Mouse (Mus musculus): ENCODE data around the gene Fam174b.

The Fam174b gene

DNA sequence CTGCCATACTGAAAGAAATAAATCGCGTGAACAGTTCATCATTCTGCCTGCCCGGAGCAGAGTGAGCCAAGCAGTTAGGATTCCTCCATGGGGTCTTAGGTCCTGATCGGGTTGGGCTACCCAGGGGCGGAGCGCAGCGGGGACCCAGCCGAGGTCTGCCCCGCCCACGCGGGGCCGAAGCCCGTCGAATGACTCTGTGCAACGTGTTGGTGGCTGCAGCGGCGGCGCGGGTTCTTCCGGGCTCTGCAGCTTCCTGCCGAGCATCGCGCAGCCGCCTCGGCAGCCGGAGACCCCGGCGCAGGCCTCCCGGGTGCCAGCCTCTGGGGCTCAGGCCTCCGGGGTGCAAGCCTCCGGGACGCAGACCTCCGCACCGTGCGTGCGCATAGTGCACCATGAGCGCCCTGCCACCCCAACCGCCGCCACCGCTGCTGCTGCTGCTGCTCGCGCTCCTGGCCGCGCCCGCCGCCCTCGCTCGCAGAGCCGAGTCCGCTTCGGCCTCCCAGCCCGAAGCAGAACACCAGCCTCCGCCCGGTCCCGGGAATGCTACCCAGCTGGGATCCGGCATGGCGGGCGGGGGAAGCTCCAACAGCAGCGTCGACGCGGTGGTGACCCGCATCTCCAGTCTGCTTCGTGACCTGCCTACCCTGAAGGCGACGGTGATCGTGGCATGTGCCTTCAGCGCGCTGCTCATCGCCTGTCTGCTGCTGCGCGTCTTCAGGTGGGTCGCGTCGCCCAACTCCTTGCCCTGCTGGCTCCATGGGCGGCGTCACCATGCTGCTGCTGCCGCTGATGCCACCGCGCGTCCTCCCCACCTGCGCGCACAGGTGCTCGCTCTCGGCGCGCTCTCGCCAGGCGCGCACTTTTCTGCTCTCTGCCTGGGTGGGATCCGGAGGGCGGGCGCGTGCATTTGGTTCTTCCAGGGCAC is at the start of gene Fam174b:
Fam174b (plus strand) TSS at position 192 of the 925 bp plus-strand sequence.
- peak; percentile 72 for DNase-seq

DNA sequence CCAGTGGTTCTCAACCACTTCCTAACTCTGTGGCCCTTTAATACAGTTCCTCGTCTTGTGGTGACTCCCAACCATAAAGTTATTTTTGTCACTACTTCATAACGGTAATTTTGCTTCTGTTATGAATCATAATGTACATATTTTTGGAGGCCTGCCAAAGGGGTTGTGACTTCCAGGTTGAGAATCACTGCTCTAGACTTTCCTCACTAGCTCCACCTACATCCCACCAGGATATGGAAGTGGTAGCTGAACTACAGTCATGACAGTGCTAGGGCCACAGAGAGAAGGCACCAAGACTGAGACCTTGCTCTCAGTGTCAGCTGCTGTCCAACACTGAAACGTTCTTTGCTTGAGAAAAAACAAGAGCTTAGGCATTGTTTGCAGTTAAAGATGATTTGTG is 43.0 kb upstream of the Fam174b start:
- DNase-seq, result no peak

DNA sequence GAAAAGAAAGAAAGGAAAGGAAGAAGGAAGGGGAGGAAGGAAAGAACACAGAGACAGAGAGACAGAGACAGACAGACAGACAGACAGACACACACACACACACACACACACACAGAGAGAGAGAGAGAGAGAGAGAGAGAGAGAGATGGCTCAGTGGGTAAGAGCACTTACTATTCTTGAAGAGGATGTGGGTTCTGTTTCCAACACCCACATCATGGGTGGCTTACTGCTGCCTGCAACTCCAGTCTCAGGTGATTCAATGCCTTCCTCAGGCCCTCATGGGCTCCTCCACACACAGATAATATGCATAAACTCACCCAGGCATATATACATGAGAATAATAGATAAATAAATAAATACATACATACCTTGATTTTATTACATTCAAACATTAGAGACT is 35.8 kb upstream of the Fam174b start:
- no peak for DNase-seq

DNA sequence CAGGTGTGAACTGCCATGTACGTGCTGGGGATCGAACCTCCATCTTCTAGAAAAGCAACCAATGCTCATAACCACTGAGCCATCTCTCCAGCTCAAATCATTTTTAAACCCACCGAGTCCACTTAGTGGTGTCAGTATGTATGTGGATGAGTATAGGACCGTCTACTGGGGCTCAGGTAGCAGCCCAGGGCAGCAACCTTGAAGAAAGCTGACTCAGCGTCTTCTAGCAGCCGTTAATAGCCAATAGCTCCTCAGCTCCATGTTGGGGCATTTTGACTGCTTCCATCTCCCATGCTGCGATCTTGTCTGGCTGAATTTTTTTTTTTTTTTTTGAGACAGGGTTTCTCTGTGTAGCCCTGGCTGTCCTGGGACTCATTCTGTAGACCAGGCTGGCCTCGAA is 26.6 kb upstream of the Fam174b start:
- DNase-seq, result no peak

DNA sequence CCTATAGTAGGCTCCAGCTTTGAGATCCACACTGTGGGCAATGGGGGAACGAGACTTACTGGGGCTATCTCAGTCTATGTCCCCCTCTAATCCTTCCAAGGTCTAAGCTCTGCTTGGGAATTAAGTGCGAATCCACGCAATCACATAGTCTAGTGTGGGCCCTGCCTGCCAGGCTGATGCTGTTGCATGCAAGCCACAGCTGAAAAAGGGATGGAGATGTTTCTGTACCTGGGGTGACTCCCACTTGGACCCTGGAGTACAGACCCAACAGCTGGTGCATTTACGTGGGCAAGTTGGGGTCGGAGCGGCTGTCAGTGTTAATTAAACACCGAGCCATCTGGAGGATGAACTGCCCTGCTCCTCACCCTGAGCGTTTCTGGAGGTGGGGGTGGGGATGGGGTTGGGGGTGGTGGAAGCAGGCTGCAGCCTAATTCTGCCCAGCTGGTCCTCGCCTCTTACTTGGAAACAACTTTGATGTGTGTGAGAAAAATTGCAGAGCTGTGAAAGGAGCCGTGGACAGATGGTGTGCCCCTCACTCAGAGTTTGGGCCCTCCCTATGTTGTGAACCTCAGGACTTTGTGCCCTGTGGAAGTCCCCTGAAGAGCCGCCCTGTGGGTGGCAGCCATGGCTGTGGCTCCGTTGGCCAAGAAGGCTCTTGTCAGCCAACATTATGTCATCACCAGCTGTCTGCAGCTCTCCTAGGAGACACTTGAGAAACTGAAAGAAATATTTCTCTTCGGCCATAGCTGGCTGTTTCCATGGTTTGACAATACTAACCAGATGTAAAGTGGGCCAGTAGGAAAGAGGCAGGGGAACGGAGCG is 24.0 kb upstream of the Fam174b start:
- peak; percentile 62 for DNase-seq

DNA sequence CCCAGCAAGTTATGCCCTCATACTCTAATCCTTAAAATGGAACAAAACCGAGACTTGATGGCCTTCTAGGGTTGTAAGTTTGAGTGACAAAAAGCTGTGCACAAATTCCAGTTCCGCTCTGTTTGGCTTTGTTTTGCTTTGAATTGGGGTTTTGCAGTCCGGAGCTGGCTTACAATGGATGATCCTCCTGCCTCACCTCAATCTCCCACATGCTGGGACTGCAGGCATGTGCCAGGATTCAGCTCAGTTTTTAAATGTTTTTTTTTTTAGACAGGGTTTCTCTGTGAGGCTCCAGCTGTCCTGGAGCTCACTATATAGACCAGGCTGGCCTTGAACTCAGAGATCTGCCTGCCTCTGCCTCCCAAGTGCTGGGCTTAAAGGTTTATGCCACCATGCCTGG is 23.3 kb upstream of the Fam174b start:
- DNase-seq, result no peak

DNA sequence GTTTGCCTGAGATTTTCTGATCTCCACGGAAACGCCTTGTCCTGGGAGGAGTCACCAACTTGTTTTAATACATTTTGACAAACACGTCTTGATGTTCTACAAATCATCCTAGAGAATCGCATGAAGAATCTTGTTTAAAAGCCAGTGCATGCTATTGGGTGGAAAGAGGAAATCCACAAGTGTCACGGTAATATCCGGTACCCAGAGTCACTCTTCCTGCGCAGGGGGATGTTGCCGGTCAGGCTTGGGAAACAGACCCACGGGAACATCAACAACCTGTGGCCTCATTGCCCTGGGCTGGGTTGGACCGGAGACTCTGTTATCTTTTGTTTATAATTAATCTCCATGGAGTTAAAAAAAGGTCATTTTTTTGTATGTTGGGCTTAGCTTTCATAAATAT is 22.1 kb upstream of the Fam174b start:
- DNase-seq, result no peak

DNA sequence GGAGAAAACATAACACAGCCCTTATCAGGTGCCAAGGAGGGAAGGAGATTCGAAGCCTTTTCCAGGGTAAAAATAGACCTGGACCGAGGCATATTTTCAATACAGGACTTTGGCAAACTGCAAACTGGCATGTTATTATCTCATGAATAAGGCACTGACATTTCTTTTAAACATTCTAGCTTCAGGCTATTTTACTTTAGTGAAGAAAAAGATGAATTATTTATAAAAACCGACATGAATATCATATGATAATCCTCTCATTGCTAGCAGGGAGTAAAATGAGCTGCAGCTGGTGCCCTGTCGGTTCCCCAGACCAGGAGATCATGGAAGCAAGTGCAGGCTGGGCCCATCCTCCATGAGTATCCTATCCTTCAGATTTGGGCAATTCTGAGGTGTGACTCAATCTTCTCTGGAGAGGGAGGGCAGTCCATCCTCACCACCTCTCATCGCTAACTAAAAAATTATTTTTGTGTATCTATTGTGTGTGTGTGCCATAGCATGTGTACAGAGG is 21.6 kb upstream of the Fam174b start:
- no peak for DNase-seq

DNA sequence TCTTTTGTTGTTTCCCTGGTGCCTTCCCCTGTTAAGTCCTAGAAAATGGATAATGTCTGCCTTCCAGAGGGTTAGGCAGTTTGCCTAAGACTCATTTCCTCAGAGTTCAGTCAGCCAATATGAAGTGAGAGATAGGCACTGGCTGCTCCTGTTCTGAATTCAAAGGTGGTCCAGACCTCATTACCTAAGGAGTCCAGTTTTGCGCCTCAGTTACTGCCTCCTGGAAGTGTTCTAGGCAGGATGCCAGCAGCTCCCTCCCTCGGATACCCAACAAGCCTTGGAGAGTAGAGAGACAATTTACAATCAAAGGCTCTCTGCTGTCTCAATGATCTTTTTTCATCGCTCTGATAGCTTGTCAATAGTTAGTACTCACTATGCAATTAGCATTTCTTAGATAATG is 19.1 kb upstream of the Fam174b start:
- no peak for DNase-seq

DNA sequence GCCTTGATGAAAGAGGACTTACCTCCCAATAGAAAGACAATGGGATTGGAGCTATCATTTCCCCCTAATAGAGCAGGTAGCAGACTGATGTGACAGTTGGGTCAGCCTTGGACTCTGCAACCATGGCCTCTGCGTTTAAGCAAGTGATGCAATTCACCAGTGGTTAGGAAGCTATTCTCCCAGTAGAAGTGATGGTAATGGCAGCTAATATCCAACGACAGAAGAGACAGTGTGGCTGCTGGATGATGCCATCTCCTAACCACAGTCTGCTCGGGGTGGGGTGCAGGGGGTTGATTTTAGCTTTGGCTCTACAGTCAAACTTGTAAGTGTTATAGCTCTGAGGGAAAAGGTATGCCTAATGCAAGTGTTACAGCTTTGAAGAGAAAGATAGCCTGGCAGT is 18.3 kb upstream of the Fam174b start:
- DNase-seq, result no peak

DNA sequence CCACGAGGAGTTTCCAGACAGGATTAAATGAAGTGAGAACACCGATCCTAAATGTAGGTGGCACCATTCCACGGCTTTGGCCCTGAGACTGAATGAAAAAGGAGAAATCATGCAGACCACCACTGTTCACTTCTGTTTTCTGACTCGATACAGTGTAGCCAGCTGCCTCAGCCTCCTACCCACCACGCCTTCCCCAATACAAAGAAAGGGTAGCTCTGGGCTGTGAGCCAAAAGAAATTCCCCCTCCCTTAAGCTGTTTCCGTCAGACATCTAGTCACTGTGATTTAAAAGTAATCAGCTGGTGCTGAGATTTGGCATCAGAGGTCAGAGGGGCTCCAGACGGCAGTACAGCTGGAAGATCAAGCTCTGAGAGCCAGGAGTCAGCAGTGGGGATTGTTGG is 10.2 kb upstream of the Fam174b start:
- DNase-seq, result no peak

DNA sequence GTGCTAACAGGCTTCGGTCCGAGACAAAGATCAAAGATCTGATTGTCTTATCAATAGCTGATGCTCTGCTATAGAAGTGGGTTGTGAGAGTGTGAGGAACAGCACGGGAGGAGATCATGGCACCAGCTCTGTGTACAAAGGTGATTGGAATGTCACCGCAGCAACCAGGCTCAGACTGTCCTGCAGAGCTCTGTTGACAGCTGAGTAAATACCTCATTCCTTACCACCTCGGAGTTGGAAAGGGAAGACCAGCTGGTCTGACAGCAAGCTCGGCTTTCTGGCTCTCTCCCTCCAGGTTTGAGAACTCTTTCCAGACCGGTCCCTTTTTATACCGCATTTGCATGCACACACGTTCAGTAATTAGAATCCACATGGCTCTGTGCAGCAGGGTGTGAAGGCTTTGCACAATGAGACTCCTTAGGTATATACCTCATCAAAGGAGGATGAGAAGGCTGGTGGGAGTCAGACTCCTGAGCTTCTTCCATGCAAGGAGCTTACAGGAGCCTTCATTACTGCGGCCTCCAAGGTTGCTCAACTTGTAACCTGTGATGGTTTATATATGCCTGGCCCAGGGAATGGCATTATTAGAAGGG is 9.6 kb upstream of the Fam174b start:
- no peak for DNase-seq

DNA sequence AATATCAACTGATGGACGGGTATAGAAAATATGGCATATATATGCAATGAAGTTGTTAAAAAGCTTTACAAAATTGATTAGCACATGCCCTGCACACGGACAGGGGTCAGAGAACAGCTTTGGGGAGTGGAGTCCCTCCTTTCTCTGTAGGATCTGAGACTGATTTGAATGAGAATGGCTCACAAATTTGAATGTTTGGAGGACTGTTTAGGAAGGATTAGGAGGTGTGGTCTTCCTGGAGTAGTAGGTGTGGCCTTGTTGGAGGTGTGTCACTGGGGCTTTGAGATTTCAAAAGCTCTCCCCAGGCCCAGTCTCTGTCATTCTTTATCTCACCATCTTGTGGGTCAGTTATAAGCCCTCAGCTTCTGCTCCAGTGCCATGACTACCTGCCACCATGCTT is 4.1 kb upstream of the Fam174b start:
- no peak for DNase-seq

DNA sequence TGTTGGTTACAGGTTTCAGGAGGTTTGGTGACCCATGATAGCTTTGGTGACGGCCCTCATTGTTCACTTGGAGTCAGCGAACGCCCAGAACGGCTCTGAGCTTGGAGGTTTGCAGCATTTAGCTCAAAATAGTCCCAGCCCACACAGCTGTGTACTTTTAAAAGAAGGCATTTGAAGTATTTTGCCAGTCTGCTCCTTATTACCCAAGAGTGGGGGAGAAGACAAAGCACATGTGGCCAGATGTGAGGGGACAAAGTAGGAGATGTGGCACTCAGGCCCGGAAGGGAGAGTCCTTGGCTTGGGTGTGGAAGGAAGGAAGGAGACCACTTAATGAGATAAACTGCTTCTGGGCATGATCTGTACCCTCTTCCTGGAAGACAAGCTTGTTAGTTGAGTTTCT is 1.3 kb downstream of the Fam174b start:
- no peak for DNase-seq

DNA sequence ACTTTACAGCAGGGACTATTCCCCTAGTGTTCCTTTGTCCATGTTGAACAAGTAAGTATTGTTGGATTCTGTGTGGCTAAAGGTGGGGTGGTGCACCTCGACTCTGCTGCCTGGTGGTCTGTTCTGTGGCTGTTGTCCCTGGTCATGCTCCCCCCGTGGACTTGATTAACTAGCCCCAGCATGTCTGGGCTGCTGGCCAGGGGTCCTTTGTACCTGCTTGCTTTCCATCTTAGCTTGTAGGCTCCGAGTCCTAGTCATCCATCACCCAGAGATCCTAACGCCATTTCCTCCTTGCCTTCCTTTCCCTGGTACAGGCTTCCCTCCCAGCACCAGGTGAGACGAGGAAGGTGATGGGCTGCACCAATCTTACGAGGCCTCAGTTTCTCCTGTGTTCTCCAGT is 1.7 kb downstream of the Fam174b start:
- DNase-seq, result no peak

DNA sequence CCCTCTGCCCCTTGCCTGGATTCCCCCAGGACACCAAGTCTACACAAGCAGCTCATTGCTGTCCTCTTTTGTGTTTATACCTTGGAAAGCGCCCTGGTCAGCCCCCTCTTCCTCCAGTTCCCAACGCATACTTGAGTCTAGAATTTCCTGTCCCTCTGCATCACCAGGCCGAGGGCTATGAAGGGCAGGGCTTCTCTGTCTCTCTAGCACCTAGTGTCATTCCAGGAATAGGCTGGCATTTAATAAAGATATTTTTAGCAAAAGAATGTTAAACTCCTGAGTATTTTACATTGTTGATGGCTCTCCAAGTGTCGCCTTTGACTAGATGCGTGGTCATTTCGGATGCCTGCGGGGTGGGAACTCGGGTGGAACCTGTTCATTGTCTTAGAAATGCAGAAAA is 3.0 kb downstream of the Fam174b start:
- no peak for DNase-seq

DNA sequence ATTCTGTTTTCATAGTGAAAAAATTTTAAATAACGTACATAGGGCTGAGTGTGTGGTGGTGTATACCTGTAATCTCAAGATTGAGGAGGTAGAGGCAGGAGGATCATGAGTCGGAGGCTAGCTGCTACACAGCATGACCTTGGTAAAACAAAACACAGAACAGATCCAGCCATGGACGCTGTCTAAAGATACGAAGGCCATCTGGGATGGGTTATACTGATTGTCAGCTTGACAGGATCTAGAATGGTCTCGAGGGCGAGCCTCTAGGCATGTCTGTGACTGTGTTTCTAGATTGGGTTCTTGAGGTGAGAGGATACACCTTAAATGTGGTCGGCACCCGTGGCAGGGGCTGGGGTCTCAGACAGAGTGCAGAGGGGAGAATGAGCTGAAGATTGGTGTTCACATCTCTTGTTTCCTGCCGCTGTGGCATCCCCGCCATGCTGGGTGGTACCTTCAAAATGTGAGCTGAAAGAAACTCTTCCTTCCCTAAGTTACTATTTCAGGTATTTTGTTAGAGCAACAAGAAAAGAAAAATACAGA is 3.8 kb downstream of the Fam174b start:
- DNase-seq, result no peak

DNA sequence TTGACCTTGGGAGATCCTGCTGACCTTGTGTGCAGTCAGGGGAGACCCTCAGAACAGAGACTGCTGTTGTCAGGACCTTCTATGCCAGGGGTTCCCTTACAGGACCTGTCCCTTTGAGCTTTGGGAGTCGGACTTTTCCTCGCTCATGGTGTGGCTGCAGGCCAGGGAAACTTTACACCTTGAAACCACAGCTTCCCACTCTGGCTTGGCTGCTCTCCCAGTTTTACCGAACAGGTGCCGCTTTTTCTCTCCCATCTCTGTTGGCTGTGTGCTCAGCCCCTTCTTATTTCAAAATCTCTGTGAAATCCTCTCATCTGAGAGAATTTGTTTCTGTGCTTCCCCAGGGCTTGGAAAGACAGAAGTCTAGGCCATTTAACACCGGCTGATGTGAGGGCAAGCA is 5.8 kb downstream of the Fam174b start:
- no peak for DNase-seq

DNA sequence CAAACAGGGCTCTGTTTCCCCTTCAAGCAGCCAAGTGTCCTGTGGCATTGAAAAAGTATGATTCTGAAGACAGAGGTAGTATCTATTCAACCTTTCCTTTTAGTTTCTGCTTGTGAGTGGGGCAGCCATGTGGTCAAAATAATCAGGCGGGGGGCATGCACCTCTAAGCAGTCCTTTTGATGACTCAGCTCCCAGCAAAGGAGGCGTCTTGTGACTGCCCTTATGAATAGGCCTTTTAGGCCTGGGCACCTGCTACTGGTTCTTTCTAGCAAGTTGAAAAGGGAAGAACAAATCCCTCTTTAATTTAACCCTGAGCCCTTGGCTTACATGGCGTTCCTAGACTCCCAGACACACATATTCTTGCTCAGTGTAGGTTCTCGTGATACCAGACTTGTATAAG is 6.7 kb downstream of the Fam174b start:
- no peak for DNase-seq

DNA sequence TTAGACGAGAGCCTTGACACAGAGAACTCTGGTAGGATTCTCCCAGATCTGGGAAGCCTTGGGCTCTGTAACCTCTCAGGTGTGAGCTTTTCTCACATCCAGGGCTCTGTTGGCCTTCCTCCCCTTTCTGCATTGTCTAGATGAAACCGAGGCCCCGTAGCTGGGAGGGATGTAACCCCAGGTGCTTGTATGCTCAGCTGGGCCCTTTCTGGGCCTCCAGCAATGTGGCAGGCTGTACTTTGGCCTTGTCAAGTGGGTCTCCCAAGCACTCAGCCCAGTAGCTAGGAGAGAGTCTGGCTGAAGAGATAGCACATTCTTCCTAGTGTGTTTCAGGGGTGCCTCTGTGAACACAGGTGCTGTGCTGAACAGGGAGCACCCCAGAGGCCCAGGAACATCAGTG is 7.4 kb downstream of the Fam174b start:
- DNase-seq, result no peak

DNA sequence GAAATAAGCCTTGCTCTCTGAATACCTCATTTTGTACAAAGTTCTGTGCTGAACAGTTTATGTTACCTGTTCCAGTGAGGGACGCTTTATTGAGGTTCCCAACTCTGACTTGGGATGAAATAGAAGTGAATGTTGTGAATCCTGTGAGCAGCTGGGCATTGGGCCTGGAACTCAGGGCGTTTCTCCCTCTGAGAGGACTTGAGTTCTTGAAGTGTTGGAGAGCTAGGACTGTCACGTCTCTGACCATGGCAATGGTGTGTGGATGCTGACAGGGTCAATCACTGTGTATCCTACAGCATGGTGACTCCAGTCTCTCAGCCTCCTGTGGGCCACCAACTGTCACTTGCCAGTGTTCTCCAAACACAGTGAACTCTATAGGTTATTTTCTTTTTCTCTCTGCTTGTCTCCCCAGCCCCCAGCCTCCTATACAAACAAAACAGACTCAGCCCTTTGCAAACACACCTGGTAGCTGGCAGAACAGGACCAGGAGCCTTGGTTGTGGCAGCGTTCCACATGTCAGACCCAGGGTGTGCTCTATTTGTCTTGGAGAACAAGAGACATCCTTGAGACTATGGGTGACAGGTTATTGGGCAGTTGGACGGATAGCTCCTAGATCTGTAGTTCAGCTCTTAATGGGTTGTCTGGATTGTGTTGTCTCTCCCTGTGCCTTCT is 8.5 kb downstream of the Fam174b start:
- DNase-seq, result no peak

DNA sequence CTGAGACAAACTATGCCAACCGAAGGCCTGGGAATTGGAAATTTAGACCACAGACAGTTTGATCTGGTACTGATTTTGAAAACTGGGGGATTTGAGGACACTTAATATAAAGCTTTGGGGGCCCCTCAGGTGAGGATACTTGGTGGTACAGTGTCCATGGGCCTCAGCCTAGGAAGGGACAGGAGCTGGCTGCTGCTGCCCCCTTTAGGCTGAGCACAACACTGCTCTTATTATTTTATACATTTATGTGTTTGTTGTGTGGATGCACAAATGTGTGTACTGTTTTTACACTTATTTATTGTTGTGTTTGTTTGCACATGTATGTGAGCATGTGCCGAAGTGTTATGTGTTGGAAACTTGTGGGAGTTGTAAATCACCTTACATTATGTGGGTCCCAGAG is 9.2 kb downstream of the Fam174b start:
- no peak for DNase-seq

DNA sequence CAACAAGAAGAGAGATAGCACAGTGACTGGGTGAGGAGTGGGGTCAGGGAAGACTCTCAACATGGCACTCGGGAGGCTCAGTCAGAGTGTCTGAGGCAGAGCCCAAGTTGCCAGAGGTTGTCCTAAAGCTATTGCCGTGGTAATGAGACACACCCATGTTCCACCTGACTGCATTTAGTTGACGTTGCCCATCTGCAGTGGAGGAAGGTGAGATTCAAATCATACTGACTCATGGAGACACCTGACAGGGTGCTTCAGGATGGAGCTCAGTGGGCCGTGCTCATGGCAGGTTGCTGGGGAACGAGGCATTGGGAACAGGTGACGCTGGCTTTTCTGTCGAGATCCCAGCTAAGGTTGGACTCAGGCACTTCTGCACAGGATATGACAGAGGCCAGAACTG is 9.9 kb downstream of the Fam174b start:
- DNase-seq, result no peak

Measured in right cerebral cortex, adult 18-20 months (tissue).